Mouse (Mus musculus) liver, embryonic 14.5 days (tissue): ENCODE results near the gene Crispld2.

Source experiments
- CTCF ChIP-seq: IDR thresholded peaks from 2 replicates; pipeline ENCODE4 v1.5.1; 2016; ENCODE audit warnings: antibody characterized with exemption, low read depth, control low read depth
- EP300 ChIP-seq: IDR thresholded peaks from 2 replicates; pipeline ENCODE4 v1.6.1; 2016; ENCODE audit warnings: antibody characterized with exemption, low read depth

DNA sequence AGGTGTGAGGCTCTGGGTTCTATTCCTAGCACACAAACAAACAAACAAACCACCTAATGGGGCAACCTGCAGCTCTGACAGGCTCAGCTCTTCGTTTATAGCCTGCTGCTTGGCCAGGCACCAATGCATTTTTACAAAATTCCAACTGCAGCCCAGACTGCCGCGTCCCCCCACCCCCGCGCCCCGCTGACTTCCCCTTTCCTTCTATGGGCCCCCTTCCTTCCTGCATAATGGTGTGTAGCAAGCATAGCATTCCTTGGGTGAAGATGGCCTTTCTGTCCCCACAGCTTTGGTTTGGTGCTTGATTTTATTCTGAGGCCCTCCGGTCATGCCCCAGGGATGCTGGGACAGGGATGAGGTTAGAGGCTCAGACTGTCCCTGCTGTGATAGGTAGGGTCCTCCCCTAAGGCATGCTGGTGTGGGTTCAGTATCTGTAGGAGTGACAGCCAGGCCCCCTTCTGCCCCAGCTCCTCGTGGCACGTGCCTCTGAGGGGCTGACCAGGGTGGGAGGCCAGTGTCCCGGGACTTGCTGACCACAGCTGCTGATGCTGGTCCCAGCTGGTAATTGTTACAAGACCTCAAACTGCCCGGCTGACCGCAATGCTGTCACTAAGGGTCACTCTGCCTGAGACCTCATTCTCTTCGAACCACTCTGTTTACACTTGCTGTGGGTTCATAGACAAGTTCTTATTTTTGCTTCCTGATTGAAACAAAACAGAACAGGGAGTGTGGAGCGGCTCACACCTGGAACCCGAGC is 22.2 kb downstream of the Crispld2 start:
- TF ChIP-seq EP300 (no peak), CTCF (no peak)
